Mouse (Mus musculus): ENCODE data around the gene Dclre1b. TPM values are rescaled to one million over a fixed set of nuclear protein-coding genes. Genes with fewer than 3 reads are reported as not detected.

Gene Dclre1b
- polyA plus RNA-seq (2017; shearing (Covaris generic)) = 17.1 TPM

DNA sequence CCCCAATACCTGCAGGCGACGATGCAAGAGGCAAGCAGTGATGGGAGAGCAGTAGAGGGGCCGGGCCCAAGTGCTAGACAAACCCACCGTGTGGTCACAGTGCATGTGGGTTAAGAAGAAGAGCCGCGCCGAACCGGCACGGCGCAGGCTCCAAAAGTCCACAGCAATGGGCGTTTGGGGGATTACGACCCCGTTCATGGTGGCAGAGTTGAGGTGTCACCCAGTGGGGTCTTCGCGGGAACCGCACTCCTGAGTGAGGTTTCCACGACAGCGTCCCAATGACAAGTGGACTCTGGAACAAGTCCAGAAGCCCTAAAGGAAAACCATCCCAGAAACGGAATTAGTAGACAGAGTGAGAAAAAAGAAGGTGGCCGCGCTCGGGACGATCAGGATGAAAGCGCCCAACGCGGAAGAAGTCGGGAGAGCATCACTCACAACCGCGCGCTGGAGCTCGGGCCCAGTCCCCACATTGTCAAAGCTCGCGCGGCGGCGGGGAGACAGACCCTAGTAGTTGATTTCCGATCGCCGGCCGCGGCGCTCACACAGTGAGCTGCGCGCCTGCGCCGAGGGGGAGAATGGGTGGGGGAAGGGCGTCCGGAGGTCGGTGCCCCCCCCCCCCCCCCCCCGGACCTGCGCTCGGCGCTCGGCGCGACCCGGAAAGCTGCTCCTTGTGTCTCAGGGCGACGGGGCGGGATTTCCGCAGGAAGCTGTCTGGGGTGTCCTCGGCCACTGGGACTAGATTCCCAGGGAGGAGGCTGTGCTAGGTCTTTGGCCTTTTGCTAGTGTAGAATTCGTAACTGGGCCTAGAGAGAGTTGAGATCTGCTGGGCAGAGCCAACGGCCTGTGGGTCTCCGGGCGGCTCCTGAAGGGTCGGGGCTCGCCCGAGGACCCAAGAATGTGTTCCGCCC, at the start of gene Dclre1b, which contains the start of the genes Ap4b1 and Gm43064:
Dclre1b (minus strand) TSS at position 554 of the 908 bp plus-strand sequence.
Ap4b1 (plus strand) TSS at position 630 of the 908 bp plus-strand sequence.
Gm43064 (plus strand) TSS at position 683 of the 908 bp plus-strand sequence.

DNA sequence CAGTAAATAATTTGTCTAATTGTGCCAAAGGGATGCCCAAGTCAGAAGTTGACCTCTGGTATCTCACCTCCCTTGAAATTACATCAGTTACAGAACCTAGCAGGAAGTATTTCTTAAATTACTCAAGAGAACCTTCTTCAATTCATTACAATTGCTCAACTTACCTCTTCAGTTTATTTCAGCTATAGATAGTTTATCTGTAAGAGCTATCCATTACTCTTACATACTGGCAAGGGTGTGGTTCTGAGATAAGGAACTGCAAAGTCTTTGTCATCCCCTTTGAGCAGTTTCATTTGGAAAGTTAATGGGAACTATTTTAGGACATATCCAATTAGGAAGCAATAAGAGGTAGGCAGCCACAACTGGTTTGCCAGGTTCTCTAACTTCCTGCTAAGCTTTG, 23.2 kb upstream of the Dclre1b start, which contains the start of gene Bcl2l15:
Bcl2l15 (plus strand) TSS at position 176 of the 400 bp plus-strand sequence.

DNA sequence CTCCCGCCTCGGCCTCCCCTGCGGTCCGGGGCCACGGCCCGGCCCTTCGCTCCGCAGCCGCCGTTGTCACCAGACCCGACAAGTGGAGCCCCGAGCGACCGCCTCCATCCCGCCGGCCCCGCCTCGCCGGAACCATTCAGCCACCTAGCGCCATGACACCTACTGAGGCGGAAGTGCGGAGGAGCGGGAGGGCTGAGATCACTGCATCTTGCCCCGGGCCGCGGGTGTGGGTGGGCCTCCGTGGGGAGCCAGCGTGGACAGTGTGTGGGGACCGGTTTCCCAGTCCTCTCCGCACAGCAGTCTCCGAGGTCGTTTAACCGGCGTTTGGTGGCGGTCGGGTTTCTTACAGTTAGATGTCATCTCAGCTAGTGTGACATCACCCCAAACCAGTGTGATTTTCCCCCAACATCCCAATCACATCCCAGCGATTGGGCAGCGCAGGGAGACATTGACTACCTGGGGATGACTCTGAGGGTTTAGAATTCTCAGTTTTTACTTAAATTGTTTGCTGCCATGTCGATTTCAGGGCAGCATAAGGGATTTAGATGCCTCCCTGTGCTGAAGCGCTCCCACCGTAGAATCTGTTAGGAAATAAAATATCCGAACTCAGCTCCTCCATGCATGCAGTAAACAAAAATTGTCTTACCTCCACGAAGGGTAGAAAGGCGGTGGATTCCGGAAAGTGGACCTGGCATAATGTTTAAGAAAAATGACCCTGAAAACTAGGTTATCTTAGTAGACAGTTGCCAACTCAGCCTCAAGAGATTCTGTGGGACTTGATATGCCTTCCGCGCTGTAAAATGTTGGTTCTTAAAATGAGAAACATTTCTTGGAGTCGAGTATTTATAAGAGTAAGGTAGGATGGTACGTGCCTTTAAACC, 17.8 kb downstream of the Dclre1b start, which contains the start of gene Hipk1:
Hipk1 (minus strand) TSS at position 334 of the 881 bp plus-strand sequence.

Other genes starting within 250 kb of the Dclre1b start
- gene Syt6, start 234.2 kb downstream of the Dclre1b start, polyA plus RNA-seq (2017; shearing (Covaris generic)) = 0.21 TPM
- 1.1 TPM for gene Atg4a-ps, start 163.4 kb downstream of the Dclre1b start, polyA plus RNA-seq (2017; shearing (Covaris generic))
- gene Olfml3, start 71.4 kb downstream of the Dclre1b start, polyA plus RNA-seq (2017; shearing (Covaris generic)) = 0.99 TPM
- gene Gm10964, start 70.1 kb downstream of the Dclre1b start, polyA plus RNA-seq (2017; shearing (Covaris generic)) = not detected
- gene Hipk1, start 17.9 kb downstream of the Dclre1b start, polyA plus RNA-seq (2017; shearing (Covaris generic)) = 64.6 TPM
- 23.0 TPM for gene Ap4b1, start 76 bp upstream of the Dclre1b start, polyA plus RNA-seq (2017; shearing (Covaris generic))
- gene Gm43064, start 129 bp upstream of the Dclre1b start, polyA plus RNA-seq (2017; shearing (Covaris generic)) = not detected
- 1.5 TPM for gene Bcl2l15, start 23.2 kb upstream of the Dclre1b start, polyA plus RNA-seq (2017; shearing (Covaris generic))
- 890 TPM for gene Ptpn22, start 50.4 kb upstream of the Dclre1b start, polyA plus RNA-seq (2017; shearing (Covaris generic))
- 45.8 TPM for gene Rsbn1, start 104.7 kb upstream of the Dclre1b start, polyA plus RNA-seq (2017; shearing (Covaris generic))
- 41.4 TPM for gene Phtf1, start 158.7 kb upstream of the Dclre1b start, polyA plus RNA-seq (2017; shearing (Covaris generic))

Measured in effector memory CD4-positive, alpha-beta T cell, adult 7 months (primary cell).